Comparison of ENCODE assay signal across 17 mouse cellular contexts in genomic region chr19:40662727-40663126, GRCm38 (mm10). TPM values are rescaled to one million over a fixed set of nuclear protein-coding genes. Genes with fewer than 3 reads are reported as not detected.
DNase-seq lines count a peak whose midpoint lies in the region; ATAC-seq and TF ChIP-seq lines count a peak whose summit lies in the region.
"Had no signal": no experiment of that assay in that cellular context is flagged by ENCODE, and none has a peak within 500 bp of the region (broad histone marks: within the 10 kb centered on the region; RNA-seq: fewer than 3 reads in every experiment).

No protein-coding gene starts in this region.

- H3K9ac ChIP-seq in kidney, postnatal 0 days (ENCODE audit: low read depth, low read length) = no peak overlapping the region
- H3K9ac ChIP-seq in kidney, embryonic 15.5 days = no peak overlapping the region
- no peak overlapping the region for H3K9ac ChIP-seq in embryonic facial prominence, embryonic 14.5 days (ENCODE audit: low read depth, low read length)
- no peak overlapping the region for H3K9ac ChIP-seq in neural tube, embryonic 15.5 days (replicated peaks)
- H3K9ac ChIP-seq: intestine, embryonic 15.5 days; neural tube, embryonic 12.5 days had no signal

- TF ChIP-seq CTCF in kidney, postnatal 0 days (IDR thresholded peaks at IDR 0.05; ENCODE audit: low read depth) = no peak

- ATAC-seq in kidney, postnatal 0 days (replicated peaks; ENCODE audit: low FRiP score, low read depth) = no peak
- ATAC-seq in kidney, embryonic 15.5 days (replicated peaks; ENCODE audit: low FRiP score) = no peak
- ATAC-seq in embryonic facial prominence, embryonic 14.5 days (ENCODE audit: low read depth) = no peak
- ATAC-seq in neural tube, embryonic 15.5 days (ENCODE audit: low FRiP score) = no peak
- ATAC-seq: intestine, embryonic 15.5 days; Patski had no signal

- no peaks in the 10 kb centered on the region for H3K9me3 ChIP-seq in kidney, postnatal 0 days (replicated peaks; ENCODE audit: low read length)
- no peaks in the 10 kb centered on the region for H3K9me3 ChIP-seq in kidney, embryonic 15.5 days (replicated peaks)
- H3K9me3 ChIP-seq in embryonic facial prominence, embryonic 14.5 days (ENCODE audit: control insufficient read depth, low read length) = no peaks in the 10 kb centered on the region
- H3K9me3 ChIP-seq in neural tube, embryonic 15.5 days (replicated peaks) = no peaks in the 10 kb centered on the region
- H3K9me3 ChIP-seq: forebrain, embryonic 10.5 days; intestine, embryonic 15.5 days; neural tube, embryonic 12.5 days had no signal

- H3K27ac ChIP-seq in kidney, postnatal 0 days = no peak overlapping the region
- H3K27ac ChIP-seq in kidney, embryonic 15.5 days = no peak overlapping the region
- H3K27ac ChIP-seq in embryonic facial prominence, embryonic 14.5 days (replicated peaks; ENCODE audit: low read depth, low read length) = peak overlapping the region; percentile 52
- H3K27ac ChIP-seq in neural tube, embryonic 15.5 days (replicated peaks) = no peak overlapping the region
- H3K27ac ChIP-seq: forebrain, embryonic 10.5 days; intestine, embryonic 15.5 days; neural tube, embryonic 12.5 days had no signal

- H3K36me3 ChIP-seq in kidney, postnatal 0 days (ENCODE audit: insufficient read depth, low read length) = no peaks in the 10 kb centered on the region
- H3K36me3 ChIP-seq in kidney, embryonic 15.5 days = no peaks in the 10 kb centered on the region
- no peaks in the 10 kb centered on the region for H3K36me3 ChIP-seq in embryonic facial prominence, embryonic 14.5 days (ENCODE audit: control insufficient read depth, insufficient read depth, low read length)
- no peaks in the 10 kb centered on the region for H3K36me3 ChIP-seq in neural tube, embryonic 15.5 days
- H3K36me3 ChIP-seq: forebrain, embryonic 10.5 days; intestine, embryonic 15.5 days; neural tube, embryonic 12.5 days had no signal

- H3K4me2 ChIP-seq in kidney, postnatal 0 days (ENCODE audit: low read length) = 0 out of 2 replicates have a peak overlapping the region, but pooled peaks have one; percentile 13
- no peak overlapping the region for H3K4me2 ChIP-seq in kidney, embryonic 15.5 days
- H3K4me2 ChIP-seq in embryonic facial prominence, embryonic 14.5 days (ENCODE audit: low read depth, low read length) = peak overlapping the region; percentile 15; the same call in 1 of the 2 replicates
- 0 out of 2 replicates have a peak overlapping the region, but pooled peaks have one; percentile 2 for H3K4me2 ChIP-seq in neural tube, embryonic 15.5 days
- H3K4me2 ChIP-seq: neural tube, embryonic 12.5 days had no signal

- no peak overlapping the region for H3K4me3 ChIP-seq in kidney, postnatal 0 days (replicated peaks; ENCODE audit: low read depth, low read length)
- H3K4me3 ChIP-seq in kidney, embryonic 15.5 days (replicated peaks) = no peak overlapping the region
- H3K4me3 ChIP-seq in embryonic facial prominence, embryonic 14.5 days (ENCODE audit: low read depth, low read length) = no peak overlapping the region
- H3K4me3 ChIP-seq in neural tube, embryonic 15.5 days (replicated peaks) = no peak overlapping the region
- H3K4me3 ChIP-seq: forebrain, embryonic 10.5 days; intestine, embryonic 15.5 days; neural tube, embryonic 12.5 days had no signal

- 79% methylated on average over 2 of the region's 2 CpGs for WGBS in kidney, postnatal 0 days
- WGBS in kidney, embryonic 15.5 days = 82% methylated on average over 2 of the region's 2 CpGs
- 45% methylated on average over 2 of the region's 2 CpGs for WGBS in embryonic facial prominence, embryonic 14.5 days
- WGBS in neural tube, embryonic 15.5 days = 71% methylated on average over 2 of the region's 2 CpGs

- no peaks in the 10 kb centered on the region for H3K27me3 ChIP-seq in kidney, postnatal 0 days (ENCODE audit: insufficient read depth, low read length)
- peaks cover 8% of the 10 kb centered on the region; the same call in 1 of the 2 replicates for H3K27me3 ChIP-seq in kidney, embryonic 15.5 days
- no peaks in the 10 kb centered on the region for H3K27me3 ChIP-seq in embryonic facial prominence, embryonic 14.5 days (replicated peaks; ENCODE audit: control insufficient read depth, insufficient read depth, low read length)
- no peaks in the 10 kb centered on the region for H3K27me3 ChIP-seq in neural tube, embryonic 15.5 days (replicated peaks)
- H3K27me3 ChIP-seq: intestine, embryonic 15.5 days; neural tube, embryonic 12.5 days had no signal

- DNase-seq in heart, adult 11 months = peak; percentile 64
- DNase-seq in heart, postnatal 25 days (ENCODE audit: low spot score) = no peak
- DNase-seq in kidney, postnatal 0 days (ENCODE audit: low spot score) = no peak
- peak; percentile 54 for DNase-seq in embryonic facial prominence, embryonic 14.5 days (ENCODE audit: low spot score)
- DNase-seq in adipocyte (ENCODE audit: low spot score) = no peak
- DNase-seq in urinary bladder, postnatal 4 days (ENCODE audit: low spot score in 2 of 2) = no peak
- DNase-seq: cerebellum, postnatal 25 days; heart, postnatal 4 days; kidney, postnatal 25 days; right cerebral cortex, postnatal 4 days; thymus, adult 2 months had no signal

- no peaks in the 10 kb centered on the region for H3K4me1 ChIP-seq in kidney, postnatal 0 days (replicated peaks; ENCODE audit: insufficient read depth, low read length)
- peaks cover 19% of the 10 kb centered on the region for H3K4me1 ChIP-seq in kidney, embryonic 15.5 days
- H3K4me1 ChIP-seq in embryonic facial prominence, embryonic 14.5 days (ENCODE audit: control insufficient read depth, insufficient read depth, low read length) = peaks cover 19% of the 10 kb centered on the region
- H3K4me1 ChIP-seq in neural tube, embryonic 15.5 days = peaks cover 32% of the 10 kb centered on the region

- intact Hi-C loops in heart, postnatal 25 days (cut with DNase I) = loop anchor here (5.0 kb wide), 1 partner anchor 60 kb away; no protein-coding TSS in a partner anchor

RNA-seq across cellular contexts. Expression of gene Entpd1, which starts 50.6 kb away (rescaled TPM):
- 10 to 100 TPM; 29.9 to 30.3 TPM for total RNA-seq in heart, postnatal 25 days (2021)
- polyA plus RNA-seq in kidney, postnatal 0 days (2015; fragmentation: Nextera tagmentation; extraction: Ambion mirVana) = 8.5 and 9.1 TPM in 2 replicates
- 5.3 and 6.5 TPM in 2 replicates for polyA plus RNA-seq in kidney, embryonic 15.5 days (2015; fragmentation: Nextera tagmentation; extraction: Ambion mirVana)
- 15.7 and 18.3 TPM in 2 replicates for polyA plus RNA-seq in embryonic facial prominence, embryonic 14.5 days (2014; fragmentation: Nextera tagmentation; extraction: Ambion mirVana)
- polyA plus RNA-seq in neural tube, embryonic 15.5 days (2015; fragmentation: Nextera tagmentation; extraction: Ambion mirVana) = 7.0 and 10.4 TPM in 2 replicates

RNA-seq across cellular contexts. Expression of gene Tctn3, which starts 50.7 kb away (rescaled TPM):
- total RNA-seq in heart, postnatal 25 days (2021) = 1 to 10 TPM; 6.3 to 8.9 TPM
- polyA plus RNA-seq in kidney, postnatal 0 days (2015; fragmentation: Nextera tagmentation; extraction: Ambion mirVana) = 9.3 and 11.0 TPM in 2 replicates
- 11.4 and 12.3 TPM in 2 replicates for polyA plus RNA-seq in kidney, embryonic 15.5 days (2015; fragmentation: Nextera tagmentation; extraction: Ambion mirVana)
- polyA plus RNA-seq in embryonic facial prominence, embryonic 14.5 days (2014; fragmentation: Nextera tagmentation; extraction: Ambion mirVana) = 10.5 and 11.6 TPM in 2 replicates
- 13.7 and 14.8 TPM in 2 replicates for polyA plus RNA-seq in neural tube, embryonic 15.5 days (2015; fragmentation: Nextera tagmentation; extraction: Ambion mirVana)

Comparison
In these comparisons a context has a peak if more than half of its experiments do, and no peak if none do; other contexts are left out.
1. DNase-seq: peak in heart, adult 11 months (single experiment) and embryonic facial prominence, embryonic 14.5 days (single experiment); none in heart, postnatal 25 days (single experiment), kidney, postnatal 0 days (single experiment), adipocyte (single experiment) and urinary bladder, postnatal 4 days (0 of 2).